Mouse (Mus musculus) forebrain, postnatal 0 days (tissue): ENCODE results near the gene Rab43. TPM values are rescaled to one million over a fixed set of nuclear protein-coding genes. Genes with fewer than 3 reads are reported as not detected.

Source experiments
- ATAC-seq: fragments of 200-750 bp; cut with Nextera tagmentation; 2 replicates; pipeline ENCODE4 v1.8.0; 2017; ENCODE audit warnings: mild to moderate bottlenecking, moderate library complexity
- DNase-seq: peaks from one replicate; pipeline ENCODE4 v3.0.0-alpha.2; 2015
- H3K27ac ChIP-seq: fragments of 300-500 bp; sonication (generic); 2 replicates; pipeline ENCODE4 v1.5.1; 2014; ENCODE audit warnings: low read depth, mild to moderate bottlenecking, antibody characterized with exemption, low read length, moderate library complexity, mixed read lengths
- H3K27me3 ChIP-seq: fragments of 300-500 bp; sonication (generic); 2 replicates; pipeline ENCODE4 v1.6.1; 2014; ENCODE audit warnings: mild to moderate bottlenecking, low read length, mixed read lengths; ENCODE audit not compliant: insufficient read depth
- H3K36me3 ChIP-seq: fragments of 300-500 bp; sonication (generic); 2 replicates; pipeline ENCODE4 v1.6.1; 2014; ENCODE audit warnings: mild to moderate bottlenecking, moderate library complexity; ENCODE audit not compliant: insufficient read depth
- H3K4me1 ChIP-seq: fragments of 300-500 bp; sonication (generic); 2 replicates; pipeline ENCODE4 v1.6.1; 2014; ENCODE audit warnings: antibody characterized with exemption; ENCODE audit not compliant: insufficient read depth
- H3K4me2 ChIP-seq: fragments of 300-500 bp; sonication (generic); 2 replicates; pipeline ENCODE4 v1.6.1; 2014; ENCODE audit warnings: low read depth, mild to moderate bottlenecking, moderate library complexity
- H3K4me3 ChIP-seq: fragments of 300-500 bp; sonication (generic); 2 replicates; pipeline ENCODE4 v1.5.1; 2014; ENCODE audit warnings: low read depth, low read length, mixed read lengths
- H3K9ac ChIP-seq: fragments of 300-500 bp; sonication (generic); 2 replicates; pipeline ENCODE4 v1.6.1; 2014; ENCODE audit warnings: mild to moderate bottlenecking
- H3K9me3 ChIP-seq: fragments of 300-500 bp; sonication (generic); 2 replicates; pipeline ENCODE4 v1.6.1; 2016; ENCODE audit warnings: low read length
- CTCF ChIP-seq: sonication (generic); IDR thresholded peaks from 2 replicates; pipeline ENCODE4 v1.5.1; 2016; ENCODE audit warnings: antibody characterized with exemption, control low read depth, low read depth
- WGBS: fragments of 180-500 bp; shearing (Covaris S2); extraction: QIAGEN DNeasy Blood & Tissue Kit; methylation state at CpG from one replicate; pipeline ENCODE4 v1.1.7; 2014; 5-methylcytosine and 5-hydroxymethylcytosine counted together
- polyA plus RNA-seq: library from polyadenylated mRNA; unstranded; fragments of >200 nt; fragmentation: Nextera tagmentation; extraction: Ambion mirVana; gene quantifications from 2 replicates; pipeline ENCODE4 v1.2.1, GENCODE M21; 2015
- total RNA-seq: library from RNA; depleted of rRNA; stranded (reverse); fragments of >200 nt; gene quantifications from 2 replicates; pipeline ENCODE4 v1.2.3, GENCODE M21; 2014

The Rab43 gene
- total and polyA plus RNA-seq, 2 experiments from 2014 or later: 9.3 to 24.3 TPM

GRCm38 (mm10) chr6:87791826-87792225 is 20.1 kb downstream of the Rab43 start:
- Histone ChIP-seq H3K36me3 (peaks cover 29% of the 10 kb centered on the region), H3K9me3 (no peaks in the 10 kb centered on the region), H3K4me1 (no peaks in the 10 kb centered on the region), H3K27me3 (no peaks in the 10 kb centered on the region), H3K9ac (no peak overlapping the region), H3K4me2 (no peak overlapping the region), H3K4me3 (no peak overlapping the region), H3K27ac (no peak overlapping the region)
- 94% methylated on average over 5 of the region's 5 CpGs for WGBS
- TF ChIP-seq CTCF: no peak
- ATAC-seq (no peak), DNase-seq (no peak)

- H3K9ac ChIP-seq: no peak overlapping the region
- H3K27ac ChIP-seq: no peak overlapping the region
- 84% methylated on average over 7 of the region's 7 CpGs for WGBS
- H3K4me2 ChIP-seq: no peak overlapping the region
- DNase-seq (no peak), ATAC-seq (no peak)
- no peaks in the 10 kb centered on the region for H3K9me3 ChIP-seq
- TF ChIP-seq CTCF: no peak
- H3K4me1 ChIP-seq: no peaks in the 10 kb centered on the region
- peaks cover 29% of the 10 kb centered on the region for H3K36me3 ChIP-seq
- H3K4me3 ChIP-seq: no peak overlapping the region
- no peaks in the 10 kb centered on the region for H3K27me3 ChIP-seq
Measured at GRCm38 (mm10) chr6:87790779-87791480, 21.0 kb downstream of the Rab43 start.

- Histone ChIP-seq H3K4me2 (no peak overlapping the region), H3K9ac (no peak overlapping the region), H3K9me3 (no peaks in the 10 kb centered on the region), H3K4me1 (no peaks in the 10 kb centered on the region), H3K4me3 (no peak overlapping the region), H3K36me3 (peaks cover 29% of the 10 kb centered on the region), H3K27me3 (no peaks in the 10 kb centered on the region), H3K27ac (no peak overlapping the region)
- no peak for TF ChIP-seq CTCF
- DNase-seq: no peak
- no peak for ATAC-seq
- 93% methylated on average over 6 of the region's 6 CpGs for WGBS
Measured at GRCm38 (mm10) chr6:87789791-87790190, 22.2 kb downstream of the Rab43 start.

GRCm38 (mm10) chr6:87788896-87789587 is 22.9 kb downstream of the Rab43 start:
- WGBS: 24% methylated on average over 5 of the region's 5 CpGs
- no peak overlapping the region for H3K27ac ChIP-seq
- H3K4me3 ChIP-seq: no peak overlapping the region
- TF ChIP-seq CTCF: no peak
- H3K4me2 ChIP-seq: no peak overlapping the region
- peaks cover 22% of the 10 kb centered on the region for H3K36me3 ChIP-seq
- no peak overlapping the region for H3K9ac ChIP-seq
- no peaks in the 10 kb centered on the region for H3K27me3 ChIP-seq
- no peaks in the 10 kb centered on the region for H3K9me3 ChIP-seq
- ATAC-seq (no peak), DNase-seq (no peak)
- no peaks in the 10 kb centered on the region for H3K4me1 ChIP-seq

GRCm38 (mm10) chr6:87788266-87788895 is 23.6 kb downstream of the Rab43 start:
- 96% methylated on average over 9 of the region's 9 CpGs for WGBS
- ATAC-seq (no peak), DNase-seq (no peak)
- TF ChIP-seq CTCF: no peak
- Histone ChIP-seq H3K4me3 (no peak overlapping the region), H3K27ac (no peak overlapping the region), H3K4me1 (no peaks in the 10 kb centered on the region), H3K36me3 (peaks cover 19% of the 10 kb centered on the region), H3K4me2 (no peak overlapping the region), H3K27me3 (no peaks in the 10 kb centered on the region), H3K9ac (no peak overlapping the region), H3K9me3 (no peaks in the 10 kb centered on the region)

DNA sequence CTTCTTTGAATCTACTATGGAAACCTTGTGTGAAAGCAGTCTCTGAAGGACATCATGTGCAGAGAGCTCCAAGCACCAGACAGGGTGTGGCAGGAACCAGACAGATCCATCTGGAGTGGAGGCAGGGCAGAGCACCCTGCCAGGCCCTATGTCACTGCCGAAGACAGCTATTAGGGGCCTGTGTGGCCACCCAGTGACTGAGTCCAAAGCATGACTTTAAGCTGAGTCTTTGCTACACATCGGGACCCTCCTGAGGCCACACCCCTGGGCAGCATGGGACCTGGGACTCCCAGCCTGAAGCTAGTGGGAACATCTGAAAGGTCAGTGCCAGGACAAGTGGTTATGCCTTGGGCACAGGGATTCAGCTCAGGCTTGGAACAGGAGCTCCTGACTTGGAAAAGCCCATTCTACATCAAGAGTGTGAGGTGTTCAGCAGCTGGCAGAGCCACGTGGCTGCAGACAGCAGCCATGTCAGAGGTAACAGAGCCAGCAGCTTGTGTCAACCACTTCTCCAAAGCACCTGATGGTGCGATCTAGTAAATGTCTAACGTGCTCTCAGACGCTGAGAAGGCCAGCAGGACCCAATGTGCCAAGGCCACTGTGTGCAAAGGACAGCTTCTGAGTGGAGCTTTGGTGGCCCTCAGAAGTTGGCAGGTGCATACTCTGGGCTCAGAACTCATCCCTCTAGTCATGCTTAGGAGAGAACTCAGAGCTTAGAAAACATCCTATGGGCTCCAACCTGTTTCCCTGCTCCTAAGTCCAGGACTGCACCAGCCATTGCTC is 24.7 kb downstream of the Rab43 start:
- H3K9me3 ChIP-seq: no peaks in the 10 kb centered on the region
- peaks cover 12% of the 10 kb centered on the region for H3K36me3 ChIP-seq
- WGBS: 85% methylated on average over 6 of the region's 6 CpGs
- no peak overlapping the region for H3K4me2 ChIP-seq
- DNase-seq (no peak), ATAC-seq (no peak)
- no peak overlapping the region for H3K4me3 ChIP-seq
- no peaks in the 10 kb centered on the region for H3K27me3 ChIP-seq
- no peak for TF ChIP-seq CTCF
- H3K9ac ChIP-seq: no peak overlapping the region
- H3K4me1 ChIP-seq: no peaks in the 10 kb centered on the region
- H3K27ac ChIP-seq: no peak overlapping the region
